Mouse (Mus musculus) liver, embryonic 11.5 days (tissue): ENCODE data around the gene Arpc1b. TPM values are rescaled to one million over a fixed set of nuclear protein-coding genes. Genes with fewer than 3 reads are reported as not detected.
A peak's percentile ranks its signal among the peaks of the same experiment; 100 is the strongest.

Experiments used
- ATAC-seq: fragments of 200-750 bp; cut with Nextera tagmentation; replicated peaks from 2 replicates; pipeline ENCODE4 v1.8.0; 2017; ENCODE audit warnings: moderate number of reproducible peaks, mild to moderate bottlenecking, moderate TSS enrichment, moderate library complexity; ENCODE audit not compliant: low FRiP score
- DNase-seq: peaks from one replicate; pipeline ENCODE4 v3.0.0-alpha.2; 2017; ENCODE audit warnings: low spot score
- H3K27ac ChIP-seq: fragments of 300-500 bp; sonication (generic); 2 replicates; pipeline ENCODE4 v1.5.1; 2014; ENCODE audit warnings: mild to moderate bottlenecking, low read depth, low read length, control low read depth
- H3K27me3 ChIP-seq: fragments of 300-500 bp; sonication (generic); replicated peaks from 2 replicates; pipeline ENCODE4 v1.6.1; 2014; ENCODE audit warnings: low read length, mixed read lengths; ENCODE audit not compliant: control insufficient read depth, insufficient read depth
- H3K36me3 ChIP-seq: fragments of 300-500 bp; sonication (generic); 2 replicates; pipeline ENCODE4 v1.6.1; 2014; ENCODE audit warnings: mild to moderate bottlenecking, low read length, moderate library complexity, mixed read lengths; ENCODE audit not compliant: control insufficient read depth, insufficient read depth
- H3K4me1 ChIP-seq: fragments of 300-500 bp; sonication (generic); replicated peaks from 2 replicates; pipeline ENCODE4 v1.6.1; 2014; ENCODE audit warnings: low read length, mixed read lengths; ENCODE audit not compliant: control insufficient read depth, insufficient read depth
- H3K4me2 ChIP-seq: fragments of 300-500 bp; sonication (generic); 2 replicates; pipeline ENCODE4 v1.6.1; 2014; ENCODE audit warnings: mild to moderate bottlenecking, control low read depth, moderate library complexity
- H3K4me3 ChIP-seq: fragments of 300-500 bp; sonication (generic); 2 replicates; pipeline ENCODE4 v1.5.1; 2014; ENCODE audit warnings: low read depth, low read length, control low read depth
- H3K9ac ChIP-seq: fragments of 300-500 bp; sonication (generic); 2 replicates; pipeline ENCODE4 v1.6.1; 2014; ENCODE audit warnings: low read depth, low read length, control low read depth
- H3K9me3 ChIP-seq: fragments of 300-500 bp; sonication (generic); 2 replicates; pipeline ENCODE4 v1.6.1; 2016; ENCODE audit warnings: low read length, inconsistent platforms, mixed read lengths; ENCODE audit not compliant: control insufficient read depth
- WGBS: fragments of 180-500 bp; shearing (Covaris S2); extraction: QIAGEN DNeasy Blood & Tissue Kit; methylation state at CpG from one replicate; pipeline ENCODE4 v1.1.7; 2014; 5-methylcytosine and 5-hydroxymethylcytosine counted together
- polyA plus RNA-seq: library from polyadenylated mRNA; unstranded; fragments of >200 nt; fragmentation: Nextera tagmentation; extraction: Ambion mirVana; gene quantifications from 2 replicates; pipeline ENCODE4 v1.2.1, GENCODE M21; 2014

Gene Arpc1b
- polyA plus RNA-seq, 1 experiment from 2014 or later = 209 TPM

- Histone ChIP-seq H3K36me3 (peaks cover 46% of the 10 kb centered on the region), H3K9ac (no peak overlapping the region), H3K27ac (peak overlapping the region; percentile 63), H3K4me2 (no peak overlapping the region), H3K27me3 (no peaks in the 10 kb centered on the region), H3K4me1 (peaks cover 8% of the 10 kb centered on the region; the same call in 1 of the 2 replicates), H3K4me3 (no peak overlapping the region), H3K9me3 (no peaks in the 10 kb centered on the region)
- DNase-seq (no peak), ATAC-seq (peak; percentile 73)
- 66% methylated on average over 5 of the region's 5 CpGs for WGBS
Observed at GRCm38 (mm10) chr5:145152690-145153089, 38.7 kb downstream of the Arpc1b start.

DNA sequence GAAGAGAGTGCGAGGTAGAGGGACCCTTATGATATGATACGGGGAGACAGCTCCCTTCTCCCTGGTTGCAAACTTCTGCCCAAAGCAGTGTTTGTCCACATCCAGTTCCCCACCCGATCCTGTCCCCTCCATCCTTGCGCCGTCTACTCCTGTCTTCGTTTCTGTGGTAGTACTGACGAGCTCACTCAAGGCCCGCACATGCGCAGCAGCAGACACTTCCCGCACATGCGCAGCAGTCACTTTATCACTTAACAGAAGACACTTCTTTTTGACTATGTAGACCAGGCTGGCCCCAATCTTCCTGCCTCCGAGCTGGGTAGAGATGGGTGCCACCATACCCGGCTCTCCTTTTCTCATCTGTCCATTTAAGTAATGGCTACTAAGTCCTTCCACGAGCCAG, 47.3 kb downstream of the Arpc1b start:
- ATAC-seq (no peak), DNase-seq (no peak)
- H3K36me3 ChIP-seq = peaks cover 38% of the 10 kb centered on the region
- no peaks in the 10 kb centered on the region for H3K9me3 ChIP-seq
- H3K27ac ChIP-seq = no peak overlapping the region
- no peak overlapping the region for H3K9ac ChIP-seq
- no peaks in the 10 kb centered on the region for H3K27me3 ChIP-seq
- no peak overlapping the region for H3K4me3 ChIP-seq
- H3K4me1 ChIP-seq = peaks cover 5% of the 10 kb centered on the region
- WGBS = 92% methylated on average over 14 of the region's 14 CpGs
- no peak overlapping the region for H3K4me2 ChIP-seq

DNA sequence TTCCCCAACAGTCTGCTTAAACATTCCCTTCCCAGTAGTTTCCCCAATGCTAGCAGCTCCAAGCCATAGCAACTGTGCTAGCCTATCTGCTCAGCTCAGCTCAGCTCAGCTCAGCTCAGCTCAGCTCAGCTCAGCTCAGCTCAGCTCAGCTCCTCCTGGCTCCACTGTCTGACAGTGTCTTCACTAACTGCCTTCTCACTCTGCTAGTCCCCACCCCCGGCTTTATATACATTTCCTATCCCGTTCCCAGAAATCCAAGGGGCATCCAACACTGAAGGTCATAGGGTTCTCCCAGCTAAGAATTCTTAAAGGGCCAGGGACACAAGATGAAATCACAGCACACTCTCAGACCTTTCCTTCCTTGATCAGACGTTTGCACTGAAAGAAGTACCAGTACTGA, 50.7 kb downstream of the Arpc1b start:
- peaks cover 13% of the 10 kb centered on the region for H3K4me1 ChIP-seq
- H3K27ac ChIP-seq = no peak overlapping the region
- H3K4me3 ChIP-seq = no peak overlapping the region
- WGBS = 84% methylated on average over 3 of the region's 3 CpGs
- H3K4me2 ChIP-seq = no peak overlapping the region
- DNase-seq (no peak), ATAC-seq (no peak)
- H3K36me3 ChIP-seq = peaks cover 24% of the 10 kb centered on the region
- no peaks in the 10 kb centered on the region for H3K27me3 ChIP-seq
- H3K9me3 ChIP-seq = no peaks in the 10 kb centered on the region
- no peak overlapping the region for H3K9ac ChIP-seq

- DNase-seq (no peak), ATAC-seq (no peak)
- Histone ChIP-seq H3K36me3 (peaks cover 25% of the 10 kb centered on the region), H3K9me3 (no peaks in the 10 kb centered on the region), H3K4me2 (peak overlapping the region; percentile 88; the same call in 1 of the 2 replicates), H3K27ac (no peak overlapping the region), H3K4me1 (peaks cover 13% of the 10 kb centered on the region), H3K4me3 (peak overlapping the region; percentile 14; the same call in 1 of the 2 replicates), H3K9ac (no peak overlapping the region), H3K27me3 (no peaks in the 10 kb centered on the region)
- WGBS = 91% methylated on average over 15 of the region's 15 CpGs
Observed at GRCm38 (mm10) chr5:145165184-145165583, 51.2 kb downstream of the Arpc1b start.

GRCm38 (mm10) chr5:145166536-145167305, 52.7 kb downstream of the Arpc1b start, which contains the start of the genes Ptcd1 and Cpsf4:
Gene Ptcd1 (minus strand): TSS chr5:145167108.
Gene Cpsf4 (plus strand): TSS chr5:145167213.
- Histone ChIP-seq H3K9me3 (no peaks in the 10 kb centered on the region), H3K4me3 (peak within 1 kb of the TSS; percentile 99), H3K4me2 (peak within 1 kb of the TSS; percentile 88), H3K27ac (peak within 1 kb of the TSS; percentile 88), H3K9ac (peak within 1 kb of the TSS; percentile 99), H3K4me1 (peaks cover 13% of the 10 kb centered on the region), H3K27me3 (no peaks in the 10 kb centered on the region), H3K36me3 (peaks cover 29% of the 10 kb centered on the region; the same call in 1 of the 2 replicates)
- DNase-seq (peak; percentile 98), ATAC-seq (peak; percentile 95)
- WGBS = 1% methylated on average over 51 of the region's 51 CpGs

- peak overlapping the region; percentile 75 for H3K4me2 ChIP-seq
- H3K9me3 ChIP-seq = no peaks in the 10 kb centered on the region
- peak overlapping the region; percentile 88 for H3K27ac ChIP-seq
- DNase-seq (no peak), ATAC-seq (peak; percentile 30; the same call in 1 of the 2 replicates)
- under 1% methylated on average over 26 of the region's 28 CpGs for WGBS
- H3K27me3 ChIP-seq = no peaks in the 10 kb centered on the region
- H3K9ac ChIP-seq = peak overlapping the region; percentile 99
- peaks cover 13% of the 10 kb centered on the region for H3K4me1 ChIP-seq
- peak overlapping the region; percentile 99 for H3K4me3 ChIP-seq
- H3K36me3 ChIP-seq = peaks cover 34% of the 10 kb centered on the region; the same call in 1 of the 2 replicates
Observed at GRCm38 (mm10) chr5:145167306-145167661, 53.3 kb downstream of the Arpc1b start.

GRCm38 (mm10) chr5:145178461-145178980, 64.5 kb downstream of the Arpc1b start:
- no peak; the same call in 1 of the 2 replicates for ATAC-seq
- 78% methylated on average over 18 of the region's 18 CpGs for WGBS
- DNase-seq = no peak
- H3K4me3 ChIP-seq = no peak overlapping the region
- 0 out of 2 replicates have a peak overlapping the region, but pooled peaks have one; percentile 9 for H3K27ac ChIP-seq
- H3K36me3 ChIP-seq = peaks cover 75% of the 10 kb centered on the region
- no peaks in the 10 kb centered on the region for H3K4me1 ChIP-seq
- no peaks in the 10 kb centered on the region for H3K27me3 ChIP-seq
- no peaks in the 10 kb centered on the region for H3K9me3 ChIP-seq
- H3K9ac ChIP-seq = no peak overlapping the region
- no peak overlapping the region for H3K4me2 ChIP-seq
